Mouse (Mus musculus) olfactory bulb, adult 2 months (tissue): ENCODE results near the gene Tnfrsf4. TPM values are rescaled to one million over a fixed set of nuclear protein-coding genes. Genes with fewer than 3 reads are reported as not detected.

ENCODE experiments used
- H3K27ac ChIP-seq: fragments of 200-500 bp; 2 replicates; pipeline ENCODE4 v1.5.1; 2012; ENCODE audit warnings: low read depth, low read length; ENCODE audit not compliant: insufficient read depth
- H3K4me1 ChIP-seq: fragments of 200-500 bp; 2 replicates; pipeline ENCODE4 v1.6.1; 2012; ENCODE audit warnings: low read length; ENCODE audit not compliant: control insufficient read depth, insufficient read depth
- H3K4me3 ChIP-seq: fragments of 200-500 bp; 2 replicates; pipeline ENCODE4 v1.5.1; 2012; ENCODE audit warnings: mild to moderate bottlenecking, low read depth, low read length, moderate library complexity; ENCODE audit not compliant: insufficient read depth
- CTCF ChIP-seq: fragments of 200-500 bp; IDR thresholded peaks from 2 replicates; pipeline ENCODE4 v1.5.1; 2012; ENCODE audit warnings: low read depth, mild to moderate bottlenecking, low read length, moderate library complexity; ENCODE audit not compliant: insufficient read depth
- POLR2A ChIP-seq: fragments of 200-500 bp; IDR thresholded peaks from 2 replicates; pipeline ENCODE4 v1.6.1; 2012; ENCODE audit warnings: mild to moderate bottlenecking, low read depth, low read length, moderate library complexity; ENCODE audit not compliant: insufficient read depth
- WGBS: fragments of 180-500 bp; shearing (Covaris S2); methylation state at CpG from one replicate; pipeline ENCODE4 v1.1.7; 2018; 5-methylcytosine and 5-hydroxymethylcytosine counted together
- polyA plus RNA-seq: library from polyadenylated mRNA; stranded (reverse); fragments of >200 nt; gene quantifications from 2 replicates; pipeline ENCODE4 v1.2.4, GENCODE M21; 2012; ENCODE audit warnings: low replicate concordance; ENCODE audit not compliant: missing spikeins, insufficient read depth, insufficient read length

Tnfrsf4 gene
- not detected in 2 replicates for polyA plus RNA-seq

GRCm38 (mm10) chr4:156013637-156014036 lies at the start of gene Tnfrsf4:
Tnfrsf4 (plus strand) TSS chr4:156013843.
- Histone ChIP-seq H3K4me1 (no peaks in the 10 kb centered on the region; the same call in 1 of the 2 replicates), H3K27ac (no peak within 1 kb of the TSS), H3K4me3 (no peak within 1 kb of the TSS)
- 71% methylated on average over 8 of the region's 8 CpGs for WGBS
- TF ChIP-seq CTCF (no peak), POLR2A (no peak)

- TF ChIP-seq CTCF (no peak), POLR2A (no peak)
- H3K4me3 ChIP-seq = no peak overlapping the region
- H3K4me1 ChIP-seq = peaks cover 10% of the 10 kb centered on the region
- no peak overlapping the region for H3K27ac ChIP-seq
- WGBS = 94% methylated on average over 11 of the region's 11 CpGs
Observed at GRCm38 (mm10) chr4:155964396-155964795, 49.2 kb upstream of the Tnfrsf4 start.

GRCm38 (mm10) chr4:155969043-155969653 lies 44.5 kb upstream of the Tnfrsf4 start:
- TF ChIP-seq CTCF (no peak), POLR2A (no peak)
- Histone ChIP-seq H3K4me3 (no peak overlapping the region), H3K27ac (no peak overlapping the region), H3K4me1 (no peaks in the 10 kb centered on the region)
- WGBS = 90% methylated on average over 13 of the region's 13 CpGs

- 81% methylated on average over 5 of the region's 5 CpGs for WGBS
- Histone ChIP-seq H3K4me1 (no peaks in the 10 kb centered on the region), H3K4me3 (no peak overlapping the region), H3K27ac (no peak overlapping the region)
- no peak for TF ChIP-seq POLR2A
- TF ChIP-seq CTCF = no peak
Observed at GRCm38 (mm10) chr4:155970286-155970685, 43.4 kb upstream of the Tnfrsf4 start.

GRCm38 (mm10) chr4:155972651-155973050 lies 41.0 kb upstream of the Tnfrsf4 start:
- no peaks in the 10 kb centered on the region for H3K4me1 ChIP-seq
- TF ChIP-seq CTCF (no peak), POLR2A (no peak)
- WGBS = 60% methylated on average over 6 of the region's 6 CpGs
- no peak overlapping the region for H3K27ac ChIP-seq
- H3K4me3 ChIP-seq = no peak overlapping the region

GRCm38 (mm10) chr4:155973239-155973638 lies 40.4 kb upstream of the Tnfrsf4 start:
- 89% methylated on average over 2 of the region's 2 CpGs for WGBS
- TF ChIP-seq CTCF (no peak), POLR2A (no peak)
- no peak overlapping the region for H3K27ac ChIP-seq

GRCm38 (mm10) chr4:155981436-155982082 lies 32.1 kb upstream of the Tnfrsf4 start:
- TF ChIP-seq CTCF (no peak), POLR2A (no peak)
- WGBS = 80% methylated on average over 12 of the region's 12 CpGs
- no peaks in the 10 kb centered on the region for H3K4me1 ChIP-seq
- no peak overlapping the region for H3K27ac ChIP-seq
- no peak overlapping the region for H3K4me3 ChIP-seq

More at GRCm38 (mm10) chr4:155973239-155973638, 40.4 kb upstream of the Tnfrsf4 start:
- no peak overlapping the region for H3K4me3 ChIP-seq
- H3K4me1 ChIP-seq = no peaks in the 10 kb centered on the region

- TF ChIP-seq POLR2A (no peak), CTCF (no peak)
- Histone ChIP-seq H3K4me3 (no peak overlapping the region), H3K27ac (no peak overlapping the region), H3K4me1 (no peaks in the 10 kb centered on the region)
- WGBS = 16% methylated on average over 2 of the region's 2 CpGs
Observed at GRCm38 (mm10) chr4:155983788-155984187, 29.9 kb upstream of the Tnfrsf4 start.

GRCm38 (mm10) chr4:155991211-155991907 lies 22.3 kb upstream of the Tnfrsf4 start:
- no peak for TF ChIP-seq POLR2A
- TF ChIP-seq CTCF = no peak
- H3K4me3 ChIP-seq = peak overlapping the region; percentile 73
- H3K4me1 ChIP-seq = peaks cover 13% of the 10 kb centered on the region
- WGBS = 79% methylated on average over 22 of the region's 22 CpGs
- no peak overlapping the region for H3K27ac ChIP-seq
